Mouse (Mus musculus): Measurements from ENCODE around the gene Reps2. TPM values are rescaled to one million over a fixed set of nuclear protein-coding genes. Genes with fewer than 3 reads are reported as not detected.

Reps2 gene
- total RNA-seq, 1 experiment from 2014 or later = 3.8 TPM

GRCm38 (mm10) chrX:162589173-162589805, 54.2 kb downstream of the Reps2 start:
- no peak for DNase-seq

- no peak for DNase-seq
Measured at GRCm38 (mm10) chrX:162584349-162584748, 59.1 kb downstream of the Reps2 start.

DNA sequence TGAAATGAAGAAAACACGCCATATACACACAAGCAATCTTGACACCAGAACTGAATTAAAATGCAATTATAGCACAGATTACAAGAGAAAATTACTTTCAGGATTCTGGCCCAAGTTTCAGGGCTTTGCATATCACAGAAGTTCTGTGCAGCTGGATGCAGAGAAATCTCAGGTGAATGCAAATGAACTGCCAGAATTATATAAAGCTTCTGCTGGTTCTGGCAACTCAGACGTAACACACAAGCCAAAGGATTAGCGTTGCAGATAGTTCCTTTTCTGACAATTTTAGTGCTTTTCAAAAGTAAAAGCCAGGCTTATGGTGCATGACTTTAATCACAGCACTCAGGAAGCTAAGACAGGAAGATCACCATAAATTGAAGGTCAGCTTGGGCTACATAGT, 62.9 kb downstream of the Reps2 start:
- DNase-seq = no peak

DNA sequence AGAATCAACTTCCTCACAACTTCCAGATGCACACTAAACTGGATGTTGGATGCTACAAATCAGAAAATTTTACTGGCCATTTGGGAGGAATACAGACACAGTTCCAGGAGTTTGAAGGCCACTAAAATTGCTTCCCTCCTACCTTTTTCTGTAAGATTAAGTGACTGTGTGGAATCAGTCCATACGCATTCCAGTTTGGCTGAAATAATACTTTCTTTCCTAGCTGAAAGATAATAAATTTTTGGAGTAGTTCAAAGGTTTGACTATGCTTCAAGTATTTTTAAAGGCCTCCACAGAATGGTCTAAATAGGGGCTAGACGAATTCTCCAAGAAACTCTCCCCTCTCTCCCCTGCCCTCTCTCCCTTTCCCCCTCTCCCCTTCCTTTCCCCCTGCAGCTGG, 75.0 kb downstream of the Reps2 start:
- no peak for DNase-seq

- DNase-seq = no peak
Measured at GRCm38 (mm10) chrX:162565501-162565900, 77.9 kb downstream of the Reps2 start.

- DNase-seq = no peak
Measured at GRCm38 (mm10) chrX:162556459-162556841, 87.0 kb downstream of the Reps2 start.

GRCm38 (mm10) chrX:162555729-162556458, 87.6 kb downstream of the Reps2 start:
- DNase-seq = peak; percentile 31

- DNase-seq = no peak
Measured at GRCm38 (mm10) chrX:162554513-162554912, 88.9 kb downstream of the Reps2 start.

GRCm38 (mm10) chrX:162552383-162552782, 91.1 kb downstream of the Reps2 start:
- DNase-seq = no peak

GRCm38 (mm10) chrX:162545037-162545436, 98.4 kb downstream of the Reps2 start:
- DNase-seq = no peak

- peak; percentile 11 for DNase-seq
Measured at GRCm38 (mm10) chrX:162542576-162543227, 100.7 kb downstream of the Reps2 start.

GRCm38 (mm10) chrX:162541961-162542360, 101.5 kb downstream of the Reps2 start:
- DNase-seq = no peak

DNA sequence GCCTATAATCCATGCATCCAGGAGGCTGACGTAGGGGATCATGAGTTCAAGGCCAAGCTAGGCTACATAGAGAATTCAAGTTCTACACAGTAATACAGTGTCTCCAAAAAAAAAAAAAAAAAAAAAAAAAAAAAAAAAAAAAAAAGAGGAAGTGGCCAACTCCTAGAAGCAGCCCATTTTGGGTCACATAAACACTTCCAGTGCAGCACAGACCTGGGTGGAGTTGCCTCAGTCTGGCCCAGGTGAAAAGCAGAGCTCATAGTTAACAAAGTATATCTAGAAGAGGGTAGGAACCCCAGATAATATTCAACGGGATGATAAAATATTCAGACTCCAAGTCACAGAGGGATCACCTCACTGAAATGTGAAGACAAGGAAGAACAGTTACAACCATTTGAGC, 112.4 kb downstream of the Reps2 start:
- DNase-seq = no peak

GRCm38 (mm10) chrX:162527240-162527639, 116.2 kb downstream of the Reps2 start:
- peak; percentile 69 for DNase-seq

DNA sequence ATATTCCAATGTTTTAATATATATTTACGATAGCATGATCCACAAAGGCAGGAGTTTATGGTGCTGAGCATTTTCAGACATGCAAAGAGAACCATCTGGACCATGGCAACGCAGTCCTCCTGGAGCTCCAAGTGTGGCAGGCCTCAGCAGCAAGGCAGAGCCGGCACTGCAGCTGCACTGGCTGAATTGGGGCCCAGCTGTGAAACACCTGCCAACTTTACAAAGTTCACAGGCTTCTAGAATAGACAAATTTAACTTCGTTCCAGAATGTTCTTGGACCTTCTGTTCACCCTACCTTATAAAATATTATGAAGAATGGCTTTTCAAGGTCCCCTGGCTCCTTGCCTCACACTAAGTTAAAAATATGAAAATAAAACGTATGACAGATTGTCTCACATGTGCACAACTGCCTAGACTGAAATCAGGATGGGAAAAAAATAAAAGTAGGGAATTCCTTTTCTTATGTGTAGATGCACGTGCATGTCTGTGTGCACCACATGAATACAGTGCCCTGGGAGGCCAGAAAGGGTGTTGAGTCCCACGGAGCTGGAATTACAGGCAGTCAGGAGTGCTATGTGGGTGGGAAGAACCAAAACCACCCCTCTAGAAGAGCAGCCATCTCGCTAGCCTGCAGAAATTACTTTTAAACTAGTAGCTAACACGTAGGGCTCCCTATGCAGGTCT, 121.5 kb downstream of the Reps2 start:
- no peak for DNase-seq

DNA sequence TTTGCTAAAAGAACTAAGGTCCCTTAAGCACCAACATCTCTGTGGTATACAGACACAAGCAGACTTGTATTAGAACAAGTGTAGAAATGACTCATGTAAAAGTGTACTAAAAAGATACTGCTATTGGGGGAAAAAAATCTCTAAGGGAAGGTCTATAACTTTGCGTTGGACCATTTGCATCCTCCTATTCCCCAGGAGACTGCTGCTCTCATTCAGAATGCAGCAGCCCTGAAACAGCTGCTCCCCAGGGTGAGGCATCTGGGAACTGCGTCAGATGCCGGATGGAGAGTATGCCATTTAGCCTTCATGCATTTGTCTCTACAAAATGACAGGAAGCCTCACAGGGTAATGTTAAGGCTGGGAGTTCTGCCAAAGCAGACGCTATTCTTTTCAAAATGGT, 122.3 kb downstream of the Reps2 start:
- no peak for DNase-seq

DNA sequence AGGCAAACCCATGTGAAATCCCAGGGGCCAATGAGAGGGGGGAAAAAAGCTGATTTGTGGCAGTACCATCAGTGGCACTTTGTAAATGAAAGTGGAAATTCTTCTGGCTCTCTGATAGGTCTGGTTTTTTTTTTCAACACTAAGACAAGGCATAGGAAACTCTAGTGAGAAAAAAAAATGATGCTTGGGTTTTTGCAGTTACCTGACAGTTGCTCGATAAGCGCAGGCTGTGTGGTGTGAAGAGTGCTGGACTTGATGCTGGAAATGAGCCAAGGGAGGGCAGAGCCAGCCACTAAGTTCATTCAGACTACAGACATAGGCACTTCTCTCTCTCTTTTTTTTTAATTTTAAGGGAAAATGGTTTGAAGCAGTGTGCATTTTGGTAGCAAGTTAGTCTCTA, 123.1 kb downstream of the Reps2 start:
- DNase-seq = no peak

GRCm38 (mm10) chrX:162510426-162510980, 132.9 kb downstream of the Reps2 start:
- no peak for DNase-seq

- no peak for DNase-seq
Measured at GRCm38 (mm10) chrX:162505186-162505585, 138.3 kb downstream of the Reps2 start.

DNA sequence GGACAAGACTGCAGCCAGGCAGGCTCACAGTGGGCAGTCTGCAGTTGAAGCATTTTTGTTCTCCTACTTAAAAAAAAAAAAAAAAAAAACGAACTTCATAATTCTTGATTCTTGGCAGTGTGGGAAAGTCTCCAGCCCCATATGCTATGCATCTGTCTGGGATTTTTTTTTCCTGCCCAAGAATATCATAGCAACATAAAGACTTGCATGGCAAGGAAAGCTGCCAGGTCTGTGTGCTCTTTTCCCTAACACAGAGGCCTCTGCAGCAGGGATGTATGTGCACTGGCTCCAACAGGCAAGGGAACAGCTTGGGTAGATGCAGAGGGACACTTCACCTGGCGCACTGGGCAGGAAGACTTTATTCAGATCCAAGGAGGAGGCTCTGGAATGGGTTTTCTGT, 140.0 kb downstream of the Reps2 start:
- DNase-seq = no peak

DNA sequence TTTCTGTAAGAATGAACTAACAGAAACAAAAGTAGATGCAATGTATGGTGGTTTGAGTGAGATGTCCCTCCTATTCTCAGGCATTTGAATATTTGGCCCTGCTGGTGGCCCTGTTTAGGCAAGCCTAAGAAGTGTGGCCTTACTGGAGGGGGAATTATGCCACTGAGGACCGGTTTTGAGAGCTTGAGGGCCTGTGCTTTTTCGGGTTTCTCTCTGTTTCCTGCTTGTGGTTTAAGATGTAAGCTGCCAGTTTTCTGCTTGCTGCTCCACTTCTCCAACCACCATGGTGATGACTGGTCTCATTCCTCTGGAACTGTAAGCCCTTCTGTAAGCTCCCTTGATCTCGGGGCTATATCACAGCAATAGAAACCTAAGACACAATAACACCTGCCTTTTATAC, 142.5 kb downstream of the Reps2 start:
- DNase-seq = no peak

DNA sequence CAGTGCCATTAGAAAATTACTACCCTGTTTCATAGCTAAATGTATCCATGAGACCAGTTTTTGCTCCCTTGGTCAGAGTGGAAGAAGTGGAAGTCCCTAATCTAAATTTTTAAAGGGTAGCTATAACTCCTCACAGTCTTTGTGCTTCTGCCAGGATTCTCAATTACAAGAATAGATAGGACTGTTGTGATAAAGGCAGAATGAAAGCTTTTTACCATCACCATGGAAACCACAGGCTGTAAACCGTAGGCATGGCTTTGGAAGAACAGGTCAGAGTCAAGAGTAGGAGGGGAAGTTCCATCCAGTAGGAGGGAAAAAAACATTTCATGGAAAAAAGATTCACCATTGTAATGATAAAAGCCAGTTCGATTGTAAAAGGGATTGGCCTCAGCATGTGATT, 147.0 kb downstream of the Reps2 start:
- no peak for DNase-seq

DNA sequence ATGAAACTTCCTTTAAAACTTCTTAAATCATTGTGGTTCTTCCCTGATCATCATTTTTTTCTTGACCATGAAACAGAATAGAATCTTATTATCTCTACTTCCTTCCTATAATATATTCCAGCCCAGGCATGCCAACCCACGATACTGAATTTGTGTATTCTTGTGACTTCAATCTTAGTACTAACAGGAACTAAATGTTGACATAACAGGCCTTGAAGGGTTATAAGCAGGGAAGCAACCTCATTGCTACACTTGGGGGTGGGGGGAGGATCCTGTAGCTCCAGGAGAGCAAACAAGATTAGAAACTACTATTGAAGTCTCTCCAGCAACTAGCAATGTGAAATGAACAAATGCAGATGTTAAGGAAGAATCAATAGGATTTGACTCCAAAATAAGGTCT, 154.8 kb downstream of the Reps2 start:
- DNase-seq = no peak
